17 mouse cellular contexts compared by ENCODE assay signal in genomic region chr13:57042514-57042913, GRCm38 (mm10).
DNase-seq lines count a peak whose midpoint lies in the region; ATAC-seq and TF ChIP-seq lines count a peak whose summit lies in the region.
"Had no signal": no experiment of that assay in that cellular context is flagged by ENCODE, and none has a peak within 500 bp of the region (broad histone marks: within the 10 kb centered on the region; RNA-seq: fewer than 3 reads in every experiment).

No protein-coding gene starts in this region.

- no peak overlapping the region for H3K4me2 ChIP-seq in hindbrain, postnatal 0 days (ENCODE audit: low read depth, low read length)
- H3K4me2 ChIP-seq in hindbrain, embryonic 12.5 days (replicated peaks): no peak overlapping the region
- no peak overlapping the region for H3K4me2 ChIP-seq in lung, embryonic 14.5 days
- H3K4me2 ChIP-seq: embryonic facial prominence, embryonic 15.5 days; forebrain, embryonic 12.5 days; hindbrain, embryonic 14.5 days; limb, embryonic 15.5 days; midbrain, embryonic 11.5 days; neural tube, embryonic 15.5 days had no signal

- DNase-seq in hindbrain, postnatal 0 days (ENCODE audit: low spot score): no peak
- DNase-seq in lung, embryonic 14.5 days: no peak
- no peak for DNase-seq in lung, postnatal 36 days
- DNase-seq in WW6 (ENCODE audit: low read depth, low spot score): peak; percentile 11
- no peak for DNase-seq in adrenal gland, postnatal 4 days (ENCODE audit: low spot score in 2 of 2)
- DNase-seq: heart, adult 18-20 months; heart, postnatal 10 days; kidney, adult 18-20 months; right cerebral cortex, postnatal 4 days had no signal

- ATAC-seq in hindbrain, postnatal 0 days: no peak
- no peak for ATAC-seq in hindbrain, embryonic 12.5 days (ENCODE audit: low FRiP score)
- ATAC-seq in lung, embryonic 14.5 days (ENCODE audit: insufficient read depth): no peak

- WGBS in hindbrain, postnatal 0 days: 81% methylated on average over 5 of the region's 5 CpGs
- 78% methylated on average over 5 of the region's 5 CpGs for WGBS in hindbrain, embryonic 12.5 days
- 69% methylated on average over 5 of the region's 5 CpGs for WGBS in lung, embryonic 14.5 days

- no peak overlapping the region for H3K9ac ChIP-seq in hindbrain, postnatal 0 days (replicated peaks; ENCODE audit: low read length)
- H3K9ac ChIP-seq in hindbrain, embryonic 12.5 days: no peak overlapping the region
- H3K9ac ChIP-seq in lung, embryonic 14.5 days: no peak overlapping the region
- H3K9ac ChIP-seq: embryonic facial prominence, embryonic 15.5 days; forebrain, embryonic 12.5 days; hindbrain, embryonic 14.5 days; limb, embryonic 15.5 days; neural tube, embryonic 15.5 days had no signal

- no peak overlapping the region for H3K27ac ChIP-seq in hindbrain, postnatal 0 days
- H3K27ac ChIP-seq in hindbrain, embryonic 12.5 days: no peak overlapping the region
- no peak overlapping the region for H3K27ac ChIP-seq in lung, embryonic 14.5 days (ENCODE audit: low read depth)
- no peak overlapping the region for H3K27ac ChIP-seq in embryonic fibroblast, embryonic 13.5 days (ENCODE audit: insufficient read depth, low read length)
- H3K27ac ChIP-seq: embryonic facial prominence, embryonic 15.5 days; forebrain, embryonic 12.5 days; hindbrain, embryonic 14.5 days; limb, embryonic 15.5 days; neural tube, embryonic 15.5 days had no signal

- peak; percentile 18; the same call in 1 of the 2 replicates for TF ChIP-seq CTCF in hindbrain, postnatal 0 days (IDR thresholded peaks at IDR 0.05; ENCODE audit: low read depth)
- peak; percentile 56 for TF ChIP-seq CTCF in lung, embryonic 14.5 days (IDR thresholded peaks at IDR 0.05; ENCODE audit: low read depth)
- TF ChIP-seq CTCF in embryonic fibroblast, embryonic 13.5 days (IDR thresholded peaks at IDR 0.05; ENCODE audit: borderline replicate concordance, insufficient read depth, low read length): peak; percentile 54; the same call in 1 of the 2 replicates

- TF ChIP-seq POLR2A in embryonic fibroblast, embryonic 13.5 days (IDR thresholded peaks at IDR 0.05; ENCODE audit: low read depth, low read length): no peak

- H3K9me3 ChIP-seq in hindbrain, postnatal 0 days (ENCODE audit: low read length): 0 out of 2 replicates have a peak, but pooled peaks cover 2% of the 10 kb centered on the region
- H3K9me3 ChIP-seq in hindbrain, embryonic 12.5 days (replicated peaks): no peaks in the 10 kb centered on the region
- H3K9me3 ChIP-seq in lung, embryonic 14.5 days (ENCODE audit: low read depth, low read length): no peaks in the 10 kb centered on the region
- H3K9me3 ChIP-seq: embryonic facial prominence, embryonic 15.5 days; forebrain, embryonic 12.5 days; limb, embryonic 15.5 days; neural tube, embryonic 15.5 days had no signal

- no peaks in the 10 kb centered on the region for H3K36me3 ChIP-seq in hindbrain, postnatal 0 days (ENCODE audit: insufficient read depth, low read length)
- no peaks in the 10 kb centered on the region for H3K36me3 ChIP-seq in hindbrain, embryonic 12.5 days
- H3K36me3 ChIP-seq in lung, embryonic 14.5 days (ENCODE audit: insufficient read depth): no peaks in the 10 kb centered on the region
- H3K36me3 ChIP-seq: embryonic facial prominence, embryonic 15.5 days; forebrain, embryonic 12.5 days; limb, embryonic 15.5 days; neural tube, embryonic 15.5 days had no signal

- H3K27me3 ChIP-seq in hindbrain, postnatal 0 days (ENCODE audit: insufficient read depth, low read length): no peaks in the 10 kb centered on the region
- H3K27me3 ChIP-seq in hindbrain, embryonic 12.5 days: no peaks in the 10 kb centered on the region
- H3K27me3 ChIP-seq in lung, embryonic 14.5 days (ENCODE audit: insufficient read depth, low read length): no peaks in the 10 kb centered on the region
- H3K27me3 ChIP-seq: embryonic facial prominence, embryonic 15.5 days; forebrain, embryonic 12.5 days; limb, embryonic 15.5 days; neural tube, embryonic 15.5 days had no signal

- H3K4me3 ChIP-seq in hindbrain, postnatal 0 days (ENCODE audit: low read length): no peak overlapping the region
- H3K4me3 ChIP-seq in hindbrain, embryonic 12.5 days: no peak overlapping the region
- no peak overlapping the region for H3K4me3 ChIP-seq in lung, embryonic 14.5 days (ENCODE audit: low read depth, low read length)
- H3K4me3 ChIP-seq in embryonic fibroblast, embryonic 13.5 days (ENCODE audit: insufficient read depth, low read length): no peak overlapping the region
- H3K4me3 ChIP-seq: embryonic facial prominence, embryonic 15.5 days; forebrain, embryonic 12.5 days; limb, embryonic 15.5 days; neural tube, embryonic 15.5 days had no signal

- H3K4me1 ChIP-seq in hindbrain, postnatal 0 days (ENCODE audit: insufficient read depth, low read length): no peaks in the 10 kb centered on the region
- no peaks in the 10 kb centered on the region for H3K4me1 ChIP-seq in hindbrain, embryonic 12.5 days
- H3K4me1 ChIP-seq in lung, embryonic 14.5 days (ENCODE audit: insufficient read depth): no peaks in the 10 kb centered on the region
- H3K4me1 ChIP-seq in embryonic fibroblast, embryonic 13.5 days (ENCODE audit: control insufficient read depth, insufficient read depth, low read length): no peaks in the 10 kb centered on the region
- H3K4me1 ChIP-seq: forebrain, embryonic 12.5 days; neural tube, embryonic 15.5 days had no signal
